ENCODE assay signal across 33 mouse cellular contexts in genomic region chr3:141393005-141393404, GRCm38 (mm10).
"Had no signal": no experiment of that assay in that cellular context is flagged by ENCODE, and none has a peak within 500 bp of the region (broad histone marks: within the 10 kb centered on the region; RNA-seq: fewer than 3 reads in every experiment).

No protein-coding gene starts in this region.

- H3K4me2 ChIP-seq: heart, embryonic 11.5 days; heart, embryonic 12.5 days; heart, embryonic 13.5 days; heart, embryonic 15.5 days; hindbrain, embryonic 12.5 days; hindbrain, embryonic 13.5 days; hindbrain, embryonic 14.5 days; hindbrain, embryonic 15.5 days; kidney, embryonic 15.5 days had no signal

- H3K4me3 ChIP-seq: heart, embryonic 10.5 days; heart, embryonic 12.5 days; heart, embryonic 13.5 days; heart, embryonic 15.5 days; hindbrain, embryonic 10.5 days; hindbrain, embryonic 12.5 days; hindbrain, embryonic 13.5 days; hindbrain, embryonic 15.5 days; kidney, embryonic 15.5 days; layer of hippocampus, adult 2 months; left cerebral cortex, adult 2 months had no signal

- ATAC-seq: hindbrain, embryonic 16.5 days; hindbrain, postnatal 0 days; inflammation-experienced regulatory T-cells, adult 6 months had no signal

- DNase-seq: heart, postnatal 10 days; heart, postnatal 14 days; heart, postnatal 36 days; heart, postnatal 4 days; kidney, adult 11 months; kidney, adult 18-20 months; kidney, adult 2 months; kidney, adult 8-10 months; kidney, adult 9 months; kidney, postnatal 10 days; kidney, postnatal 14 days; kidney, postnatal 25 days; kidney, postnatal 36 days; kidney, postnatal 4 days; layer of hippocampus, adult 9-11 months; layer of hippocampus, postnatal 36 days had no signal

- H3K9ac ChIP-seq: heart, embryonic 12.5 days; heart, embryonic 13.5 days; heart, embryonic 15.5 days; hindbrain, embryonic 12.5 days; hindbrain, embryonic 13.5 days; hindbrain, embryonic 14.5 days; hindbrain, embryonic 15.5 days; kidney, embryonic 15.5 days had no signal

- H3K27ac ChIP-seq: heart, embryonic 10.5 days; heart, embryonic 13.5 days; heart, embryonic 15.5 days; hindbrain, embryonic 10.5 days; hindbrain, embryonic 12.5 days; hindbrain, embryonic 13.5 days; hindbrain, embryonic 14.5 days; hindbrain, embryonic 15.5 days; hindbrain, postnatal 0 days; kidney, embryonic 15.5 days; kidney, postnatal 0 days; layer of hippocampus, adult 2 months; left cerebral cortex, adult 2 months had no signal

- H3K4me1 ChIP-seq: heart, embryonic 10.5 days; heart, embryonic 12.5 days; heart, embryonic 13.5 days; heart, embryonic 15.5 days; hindbrain, embryonic 10.5 days; hindbrain, embryonic 12.5 days; hindbrain, embryonic 13.5 days; hindbrain, embryonic 15.5 days; kidney, embryonic 15.5 days had no signal

- H3K9me3 ChIP-seq: heart, embryonic 10.5 days; heart, embryonic 12.5 days; heart, embryonic 13.5 days; heart, embryonic 15.5 days; hindbrain, embryonic 10.5 days; hindbrain, embryonic 12.5 days; hindbrain, embryonic 13.5 days; hindbrain, embryonic 15.5 days; kidney, embryonic 15.5 days had no signal

- H3K36me3 ChIP-seq: heart, embryonic 10.5 days; heart, embryonic 12.5 days; heart, embryonic 13.5 days; heart, embryonic 15.5 days; hindbrain, embryonic 10.5 days; hindbrain, embryonic 12.5 days; hindbrain, embryonic 13.5 days; hindbrain, embryonic 15.5 days; kidney, embryonic 15.5 days had no signal

- H3K27me3 ChIP-seq: heart, embryonic 12.5 days; heart, embryonic 13.5 days; heart, embryonic 15.5 days; hindbrain, embryonic 12.5 days; hindbrain, embryonic 13.5 days; hindbrain, embryonic 15.5 days; kidney, embryonic 15.5 days had no signal
